Mouse (Mus musculus): ENCODE measurements around the gene Spg11. TPM values are rescaled to one million over a fixed set of nuclear protein-coding genes. Genes with fewer than 3 reads are reported as not detected.

Gene Spg11
- total RNA-seq (2021), result 10 to 100 TPM; 10.7 to 13.1 TPM
- long read RNA-seq, experiment 1, full-length matches to known transcripts, result 3 of 7 reads
- long read RNA-seq, experiment 1, partial matches to known transcripts, result 0 of 7 reads
- long read RNA-seq, experiment 1, other reads (novel, unspliced or antisense), result 4 of 7 reads
- long read RNA-seq, experiment 2, full-length matches to known transcripts, result 2 of 4 reads
- long read RNA-seq, experiment 2, partial matches to known transcripts, result 2 of 4 reads
- long read RNA-seq, experiment 2, other reads (novel, unspliced or antisense), result 0 of 4 reads

GRCm38 (mm10) chr2:122117961-122118958 lies at the start of gene Spg11:
TSS of gene Spg11 (minus strand) at chr2:122118386.
- peak; percentile 98 to 99 for DNase-seq

DNA sequence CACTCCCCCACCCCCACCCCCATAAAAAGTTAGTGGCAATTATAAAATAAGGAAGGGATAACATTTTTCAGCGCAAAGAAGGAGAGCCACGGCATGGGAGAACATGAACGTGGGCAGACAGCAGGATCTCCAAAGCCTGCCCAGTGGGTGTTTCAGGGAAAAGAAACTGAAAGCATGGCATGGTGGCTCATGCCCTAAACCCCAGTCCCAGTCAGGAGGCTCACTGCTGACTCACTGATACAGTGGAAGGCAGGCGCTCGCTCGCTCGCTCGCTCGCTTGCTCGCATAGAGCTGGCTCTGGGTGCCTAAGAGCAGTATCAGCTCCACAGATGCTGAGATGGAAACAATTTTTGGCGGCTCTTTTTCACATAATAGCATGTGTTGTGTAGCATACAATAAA lies 46.1 kb upstream of the Spg11 start:
- DNase-seq, result no peak

- no peak for DNase-seq
These were observed 45.4 kb upstream of the Spg11 start for GRCm38 (mm10) chr2:122163430-122164195.

DNA sequence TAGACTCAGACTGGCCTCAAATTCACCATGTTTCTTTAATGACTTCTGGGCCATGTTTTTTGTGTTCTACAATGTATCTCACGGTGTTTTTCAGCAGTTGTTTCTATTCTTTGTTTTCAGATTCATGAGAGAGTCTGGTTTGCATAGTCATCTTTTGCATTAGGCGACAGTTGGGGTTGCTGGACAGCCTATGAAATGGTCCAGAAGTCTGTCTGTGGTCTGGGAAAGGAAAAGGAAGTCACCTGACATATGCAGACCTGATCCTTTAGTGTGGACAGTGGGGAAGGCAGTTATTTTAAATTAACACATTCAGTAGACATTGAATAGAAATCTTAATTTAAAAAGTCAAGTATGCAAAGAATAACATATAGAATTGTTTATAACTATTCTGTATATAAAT lies 44.3 kb upstream of the Spg11 start:
- DNase-seq, result no peak

DNA sequence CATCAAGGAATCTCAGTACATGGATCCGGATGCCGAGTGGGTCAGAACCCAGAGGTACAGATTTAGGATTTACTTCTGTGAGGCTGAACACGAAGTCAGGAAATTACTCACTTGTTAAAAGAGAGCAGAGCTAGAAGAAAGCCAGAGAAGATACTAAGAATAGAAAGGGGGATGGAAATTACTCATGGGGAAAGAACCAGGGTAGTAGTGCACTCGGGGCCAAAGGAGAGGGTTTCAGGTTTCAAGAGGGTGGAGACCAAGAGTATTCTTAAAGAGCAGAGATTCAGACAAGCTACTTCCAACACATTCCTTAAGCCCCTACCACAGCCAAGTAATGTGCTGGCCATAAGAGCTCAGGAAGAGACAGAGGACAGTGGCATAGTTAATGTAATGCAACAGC lies 43.4 kb upstream of the Spg11 start:
- no peak for DNase-seq

DNA sequence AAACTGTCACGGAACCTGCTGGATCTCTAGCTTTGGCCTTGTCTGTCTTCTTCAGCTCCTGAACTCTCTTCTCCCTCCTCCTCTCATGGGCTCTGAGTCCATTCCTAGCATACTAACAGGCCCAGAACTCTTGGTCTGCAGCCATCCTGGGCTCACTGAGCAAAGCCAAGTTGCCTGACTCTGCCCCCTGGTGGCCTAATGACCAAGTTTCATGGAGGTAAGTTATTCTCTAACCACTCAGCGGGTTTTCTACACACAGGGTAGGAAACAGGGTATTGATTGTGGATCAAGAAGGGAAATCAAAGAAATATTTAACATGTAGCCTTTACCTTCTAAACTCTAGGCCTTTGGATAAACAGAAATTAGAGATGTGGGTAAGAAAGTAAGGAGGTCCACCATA lies 42.5 kb upstream of the Spg11 start, which contains the start of gene Trim69:
Gene Trim69 (plus strand): TSS at position 21 of the 400 bp plus-strand sequence.
- DNase-seq, result peak; percentile 84 to 95

GRCm38 (mm10) chr2:122159667-122160066 lies 41.5 kb upstream of the Spg11 start:
- DNase-seq, result no peak

GRCm38 (mm10) chr2:122158362-122158802 lies 40.2 kb upstream of the Spg11 start:
- no peak for DNase-seq

DNA sequence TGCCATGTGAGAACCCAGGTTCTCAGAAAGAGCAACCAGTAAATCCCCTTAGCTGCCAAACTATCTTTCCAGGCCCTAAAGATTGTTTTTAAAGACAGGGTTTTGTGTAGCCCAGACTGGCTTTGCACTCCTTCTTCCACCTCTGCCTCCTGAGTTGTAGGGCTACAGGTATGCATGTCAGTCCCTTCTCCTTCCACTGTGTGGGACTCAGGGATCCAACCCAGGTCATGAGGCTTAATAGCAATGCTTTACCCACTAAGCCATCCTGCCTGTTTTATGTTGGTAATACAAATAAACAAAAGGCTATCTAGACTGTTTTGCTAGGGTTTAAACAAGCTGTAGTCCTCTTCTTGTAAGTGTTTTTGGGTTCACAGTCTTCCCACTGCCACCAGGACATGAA lies 39.4 kb upstream of the Spg11 start:
- DNase-seq, result no peak

DNA sequence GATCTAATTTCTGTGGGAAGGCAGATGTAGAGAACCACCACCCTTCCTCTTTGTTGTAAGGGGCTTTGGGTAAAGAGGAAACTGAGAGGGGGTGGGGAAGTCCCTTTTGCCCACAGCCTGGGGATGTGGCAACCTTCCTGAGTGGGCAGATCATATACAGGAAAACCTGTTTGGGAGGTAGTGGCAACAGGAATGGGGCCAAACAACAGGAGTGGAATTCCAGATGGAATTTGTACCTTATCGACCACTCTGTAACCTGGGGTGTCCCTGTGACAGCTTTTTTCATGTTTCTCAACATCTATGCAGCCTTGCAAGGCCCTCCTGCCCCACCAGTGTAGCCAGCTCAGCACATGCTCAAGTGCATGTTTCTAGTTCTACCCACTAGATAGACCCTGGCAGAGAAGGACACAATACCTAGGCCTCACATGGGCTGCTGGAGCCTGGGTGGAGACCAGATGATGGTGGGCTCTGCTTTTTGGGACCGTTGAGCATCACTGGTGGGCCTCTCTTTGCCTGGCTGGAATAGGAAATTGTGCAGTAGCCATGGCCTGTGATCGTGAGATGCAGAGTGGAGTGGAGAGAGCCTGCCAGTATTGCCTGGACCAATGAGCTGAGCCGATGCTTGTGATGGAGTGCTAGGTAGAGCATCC lies 38.0 kb upstream of the Spg11 start:
- DNase-seq, result no peak

- DNase-seq, result no peak
These were observed 37.1 kb upstream of the Spg11 start for GRCm38 (mm10) chr2:122155292-122155691.

DNA sequence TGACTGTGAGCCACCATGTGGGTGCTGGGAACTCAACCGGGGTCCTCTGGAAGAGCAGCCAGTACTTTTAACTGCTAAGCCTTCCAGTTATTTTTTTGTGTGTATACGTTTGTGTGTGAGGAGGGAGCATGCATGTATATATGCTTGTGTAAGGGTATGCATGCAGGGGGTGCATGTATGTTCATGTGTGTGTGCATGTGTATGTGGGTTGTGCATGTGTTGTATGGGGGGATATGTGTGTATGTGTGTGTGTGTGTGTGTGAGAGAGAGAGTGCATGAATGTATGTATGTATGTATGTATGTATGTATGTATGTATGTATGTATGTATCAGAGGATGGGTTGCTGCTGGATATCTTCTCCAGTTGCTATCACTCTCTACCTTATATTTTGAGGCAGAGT lies 36.3 kb upstream of the Spg11 start:
- DNase-seq, result no peak

DNA sequence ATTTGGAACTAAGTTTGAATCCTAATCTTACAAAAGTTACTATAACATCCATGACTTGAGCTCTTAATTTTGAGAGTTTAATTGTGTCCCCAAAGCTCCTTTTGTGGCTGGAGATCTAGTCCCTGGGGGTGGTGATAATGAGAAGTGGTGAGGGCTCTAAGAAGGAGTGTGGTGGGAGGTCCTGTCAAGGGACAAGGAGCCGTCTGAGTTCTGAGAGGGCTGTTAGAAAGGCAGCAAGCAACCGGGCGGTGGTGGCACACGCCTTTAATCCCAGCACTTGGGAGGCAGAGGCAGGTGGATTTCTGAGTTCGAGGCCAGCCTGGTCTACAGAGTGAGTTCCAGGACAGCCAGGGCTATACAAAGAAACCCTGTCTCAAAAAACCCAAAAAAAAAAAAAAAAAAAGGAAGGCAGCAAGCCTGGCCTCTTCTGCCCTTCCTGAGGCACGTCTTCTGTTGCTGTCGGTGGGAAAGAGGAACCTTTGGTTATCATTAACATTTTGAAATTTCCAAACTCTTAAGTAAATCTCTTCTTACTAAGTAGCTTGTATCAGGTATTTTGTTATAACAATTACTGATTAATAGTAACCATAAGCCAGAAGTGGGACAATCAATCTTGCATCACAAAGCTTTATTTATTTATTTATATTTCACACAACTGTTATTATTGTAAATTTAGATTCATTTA lies 35.6 kb upstream of the Spg11 start:
- DNase-seq, result no peak

- no peak for DNase-seq
These were observed 34.7 kb upstream of the Spg11 start for GRCm38 (mm10) chr2:122152850-122153249.

DNA sequence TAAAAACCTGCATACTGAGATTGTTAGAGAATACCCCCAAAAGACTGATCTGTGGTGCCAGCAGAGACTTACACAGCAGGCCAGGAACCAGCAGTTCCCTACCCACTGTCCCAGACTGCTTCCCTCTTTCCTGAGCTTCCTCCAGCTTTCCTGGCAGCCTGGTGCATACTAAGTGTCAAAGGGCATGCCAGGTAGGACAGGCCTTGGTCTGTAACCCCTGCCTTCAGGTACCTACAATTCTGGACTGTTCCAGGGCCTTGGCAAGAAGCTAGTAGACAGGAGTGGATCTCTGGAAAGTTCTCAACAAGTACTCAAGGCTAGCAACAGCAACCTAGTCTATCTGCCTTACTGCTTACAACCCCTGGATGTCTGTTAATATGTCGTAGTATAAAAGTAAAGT lies 33.0 kb upstream of the Spg11 start:
- DNase-seq, result no peak

DNA sequence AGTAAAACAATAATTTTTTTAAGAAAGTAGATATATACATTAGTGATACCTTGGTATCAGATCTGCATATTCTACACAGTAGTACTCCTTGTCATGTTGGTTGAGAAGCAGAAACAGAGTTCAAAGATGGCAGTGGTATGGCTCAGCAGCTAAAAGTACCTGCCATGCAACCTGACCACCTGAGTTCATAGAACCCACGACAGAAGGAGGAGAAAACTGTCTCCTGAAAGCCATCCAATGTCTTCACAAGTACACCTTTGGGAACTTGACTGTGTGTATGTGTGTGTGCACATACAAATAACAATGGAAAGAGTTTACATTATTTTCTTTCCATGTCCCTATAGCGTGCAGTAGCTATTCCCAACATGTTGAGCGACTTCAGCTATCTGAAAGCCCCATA lies 31.5 kb upstream of the Spg11 start:
- DNase-seq, result no peak

DNA sequence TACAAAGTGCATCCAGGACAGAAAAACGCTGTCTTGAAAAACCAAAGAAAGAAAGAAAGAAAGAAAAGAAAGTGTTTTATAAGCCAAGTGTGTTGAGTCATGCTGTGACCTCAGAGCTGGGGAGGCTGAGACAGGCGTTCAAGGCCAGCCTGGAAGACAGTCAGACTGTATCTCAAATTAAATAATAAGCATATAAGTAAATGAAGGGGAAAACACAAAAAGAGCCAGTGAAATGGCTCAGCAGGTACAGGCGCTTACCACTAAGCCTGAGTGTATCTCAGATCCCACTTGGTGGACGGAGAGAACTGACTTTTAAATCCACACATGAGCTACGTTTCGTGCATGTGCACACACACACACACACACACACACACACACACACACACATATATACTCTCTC lies 31.1 kb upstream of the Spg11 start:
- no peak for DNase-seq

- DNase-seq, result peak; percentile 83 to 89
These were observed 30.2 kb upstream of the Spg11 start for GRCm38 (mm10) chr2:122148242-122148917.

DNA sequence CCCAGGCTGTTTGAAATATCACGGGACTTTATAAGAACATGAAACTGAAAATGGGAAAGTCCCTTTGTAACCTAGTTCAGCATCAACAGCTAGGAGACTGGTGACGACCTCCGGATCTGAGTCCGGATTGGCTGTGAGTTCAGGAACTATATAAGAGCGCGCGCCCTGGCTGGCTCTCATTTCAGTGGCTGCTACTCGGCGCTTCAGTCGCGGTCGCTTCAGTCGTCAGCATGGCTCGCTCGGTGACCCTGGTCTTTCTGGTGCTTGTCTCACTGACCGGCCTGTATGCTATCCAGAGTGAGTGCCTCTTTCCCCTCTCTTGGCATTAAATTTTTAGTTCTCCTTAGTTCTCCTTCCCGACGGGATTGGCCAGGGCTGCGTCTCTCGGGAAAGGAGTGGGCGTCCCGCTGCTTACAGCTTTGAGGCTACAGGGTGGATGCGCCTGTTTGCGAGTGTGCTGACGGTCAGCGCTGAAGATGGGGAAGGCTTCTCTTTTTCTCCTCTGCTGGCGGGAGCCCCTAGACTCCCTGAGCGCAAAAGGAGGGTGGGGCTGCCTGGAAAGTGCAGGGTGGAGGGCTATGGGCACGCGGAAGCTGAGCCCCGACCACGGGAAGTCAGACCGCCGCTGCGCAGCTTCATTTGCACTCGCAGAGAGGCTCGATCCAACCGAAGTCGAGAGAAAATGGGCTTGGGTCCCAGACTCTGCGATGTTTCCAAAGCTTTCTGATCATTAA lies 29.5 kb upstream of the Spg11 start, which contains the start of gene B2m:
Gene B2m (plus strand): TSS at position 179 of the 734 bp plus-strand sequence.
- peak; percentile 97 to 98 for DNase-seq

DNA sequence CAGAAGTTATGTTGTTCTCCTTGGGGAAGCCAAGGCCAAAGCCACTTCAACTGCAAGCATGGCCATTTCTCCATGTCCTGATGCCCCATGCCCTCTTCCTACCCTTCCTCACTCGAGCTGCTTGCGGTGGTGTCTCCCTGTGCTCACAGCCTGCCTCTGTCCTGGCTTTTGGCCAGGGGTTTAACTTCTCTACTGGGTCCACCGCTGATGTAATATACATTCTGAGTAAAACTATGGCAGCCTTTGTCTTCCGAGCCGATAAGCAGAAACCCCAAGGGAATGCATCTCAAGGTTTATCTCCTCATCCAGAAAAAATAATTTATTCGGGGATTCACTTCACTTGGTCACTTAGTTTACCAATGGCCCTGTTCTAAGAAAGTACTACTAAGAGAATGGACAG lies 28.5 kb upstream of the Spg11 start:
- DNase-seq, result peak; percentile 63

All from heart, adult 18-20 months (tissue).